Mouse (Mus musculus): Measurements from ENCODE around the gene Mnt.
A peak's percentile ranks its signal among the peaks of the same experiment; 100 is the strongest.

Gene Mnt

DNA sequence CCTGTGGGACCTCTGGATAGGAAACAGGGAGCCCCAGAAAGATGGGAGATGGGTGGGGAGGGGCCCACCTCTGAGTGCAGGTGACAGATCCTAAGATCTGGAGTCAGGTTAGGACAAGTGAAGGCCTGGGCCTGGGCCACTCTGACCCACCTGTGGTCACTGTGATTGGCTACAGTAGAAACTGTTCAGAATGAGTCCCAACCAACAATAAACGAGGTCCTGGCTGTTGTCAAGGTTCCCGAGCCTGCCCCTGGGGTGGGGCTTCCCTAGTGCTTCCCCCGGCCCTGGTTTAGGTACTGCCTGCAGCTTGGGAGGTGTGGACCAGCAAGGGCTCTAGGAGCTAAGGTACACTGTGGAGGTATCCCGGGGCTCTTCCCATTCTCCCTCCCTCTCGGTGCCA, 13.0 kb downstream of the Mnt start:
- no peak for DNase-seq (ENCODE audit: inconsistent age in 2 of 2, low spot score in 1 of 2)

DNA sequence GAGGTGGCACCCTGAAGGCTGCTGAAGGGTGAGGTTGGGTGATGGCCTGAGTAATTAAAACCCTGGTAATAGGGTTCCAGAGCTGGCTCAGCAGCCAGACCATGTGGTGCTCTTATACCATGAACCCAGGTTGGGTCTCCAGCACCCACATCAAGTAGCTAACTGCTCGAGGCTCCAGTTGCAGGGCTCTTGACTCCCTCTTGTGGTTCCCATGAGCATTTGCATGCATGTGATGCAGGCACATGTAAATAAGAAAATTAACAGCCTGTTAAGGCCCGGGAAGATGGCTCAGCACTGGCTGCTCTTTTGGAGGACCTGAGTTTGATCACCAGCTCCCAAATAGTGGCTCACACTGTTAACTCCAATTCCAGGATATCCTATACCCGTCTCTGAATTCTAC, 15.1 kb downstream of the Mnt start:
- no peak for DNase-seq (ENCODE audit: inconsistent age in 2 of 2, low spot score in 1 of 2)

DNA sequence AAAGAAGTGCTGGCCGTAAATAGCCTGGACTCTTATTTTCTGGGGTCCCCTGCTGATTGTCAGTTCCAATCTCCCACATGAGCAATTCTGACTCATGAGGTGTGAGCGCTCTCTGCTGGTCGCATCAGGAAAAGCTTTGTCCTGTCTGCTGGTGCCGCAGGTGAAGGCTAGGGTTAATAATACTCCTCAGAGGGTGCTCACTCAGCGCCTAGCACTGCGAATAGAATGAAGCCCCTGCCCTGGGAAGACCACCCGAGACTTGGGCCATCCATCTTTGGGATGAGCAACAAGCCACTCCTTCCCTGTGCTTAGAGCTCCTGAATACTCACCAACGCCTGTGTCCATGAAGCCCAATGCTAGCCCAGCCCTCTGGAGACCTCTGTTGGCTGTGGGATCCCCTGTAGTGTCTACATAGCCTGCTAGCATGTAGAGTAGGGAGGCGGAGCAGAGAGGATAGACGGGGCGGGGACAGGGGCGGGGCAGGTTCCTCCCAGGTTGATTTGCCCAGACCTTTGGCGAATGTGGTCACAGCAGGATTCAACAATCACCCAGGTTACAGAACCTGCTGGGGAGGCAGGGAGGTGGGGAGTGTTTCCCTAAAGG, 17.3 kb downstream of the Mnt start:
- DNase-seq (ENCODE audit: inconsistent age in 2 of 2, low spot score in 1 of 2): peak; percentile 77 to 92

DNA sequence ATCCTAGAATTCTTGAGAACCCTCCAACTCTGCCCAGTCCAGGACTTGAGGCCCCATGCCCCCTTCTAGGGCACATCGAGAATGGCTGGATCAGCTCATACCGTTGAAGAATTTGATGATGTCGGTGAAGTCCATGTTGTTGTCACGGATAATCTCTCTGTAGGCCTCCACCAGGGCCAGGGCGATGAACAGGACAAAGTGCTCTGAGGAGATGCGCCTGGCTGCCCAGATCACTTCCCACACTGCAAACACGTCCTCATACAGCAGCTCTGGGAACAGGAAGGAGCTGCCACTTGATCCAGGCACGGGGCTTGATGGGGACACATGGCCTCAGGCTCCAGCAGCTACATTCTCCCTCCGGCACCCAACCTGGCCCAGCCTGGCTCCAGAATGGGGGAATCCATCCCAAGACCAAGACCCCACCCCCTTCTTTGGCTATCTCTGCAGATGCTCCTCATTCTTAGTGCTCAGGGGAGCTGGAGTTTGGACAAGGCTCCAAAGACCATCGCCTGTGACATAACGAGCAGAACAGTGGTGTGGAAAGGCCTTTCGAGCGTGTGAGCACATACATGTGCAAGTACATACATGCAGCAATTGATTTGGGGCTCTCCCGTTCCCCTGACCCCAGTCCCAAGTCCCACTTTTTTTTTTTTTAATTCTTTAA, 20.4 kb downstream of the Mnt start:
- no peak for DNase-seq (ENCODE audit: inconsistent age in 2 of 2, low spot score in 1 of 2)

DNA sequence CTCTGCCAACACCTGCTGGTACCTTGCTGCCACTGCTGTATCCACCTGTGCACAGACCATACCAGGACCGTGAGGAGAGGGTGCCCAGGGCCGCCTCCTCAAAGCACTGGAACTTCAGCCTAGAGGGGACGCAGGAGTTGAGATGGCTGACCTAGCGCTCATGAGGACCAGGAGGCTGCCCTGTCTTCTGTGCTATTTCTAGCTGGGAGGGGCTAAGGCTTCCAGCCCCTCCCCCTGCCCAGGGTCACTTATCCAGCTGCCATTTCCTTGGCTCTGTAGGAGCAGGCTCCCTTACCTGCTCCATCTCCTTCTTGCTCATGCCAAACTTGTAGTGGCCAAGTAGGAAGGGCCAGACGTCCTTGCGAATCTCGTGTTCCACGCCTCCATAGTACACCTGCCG, 27.0 kb downstream of the Mnt start:
- no peak for DNase-seq (ENCODE audit: inconsistent age in 2 of 2, low spot score in 1 of 2)

DNA sequence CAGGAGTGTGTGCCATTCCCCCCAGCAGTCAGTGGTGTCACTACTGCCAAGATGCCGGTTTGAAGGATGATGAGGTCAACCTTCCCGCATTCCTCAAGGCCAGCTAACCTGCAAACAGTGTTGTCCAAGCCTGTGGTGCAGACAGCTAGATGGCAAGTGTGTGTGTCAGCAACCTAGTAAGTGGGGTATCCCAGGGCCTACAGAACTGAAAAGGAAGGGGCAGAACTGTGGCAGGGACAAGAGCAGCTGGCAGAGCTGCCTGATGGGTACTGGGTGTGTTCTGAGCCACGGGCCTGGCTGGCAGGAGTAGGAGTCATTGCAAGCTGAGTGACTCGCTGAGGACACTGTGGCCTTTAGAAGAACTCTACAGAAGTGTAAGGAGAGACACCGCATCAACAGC, 31.4 kb downstream of the Mnt start:
- peak; percentile 47 to 69 for DNase-seq (ENCODE audit: inconsistent age in 2 of 2, low spot score in 1 of 2)

DNA sequence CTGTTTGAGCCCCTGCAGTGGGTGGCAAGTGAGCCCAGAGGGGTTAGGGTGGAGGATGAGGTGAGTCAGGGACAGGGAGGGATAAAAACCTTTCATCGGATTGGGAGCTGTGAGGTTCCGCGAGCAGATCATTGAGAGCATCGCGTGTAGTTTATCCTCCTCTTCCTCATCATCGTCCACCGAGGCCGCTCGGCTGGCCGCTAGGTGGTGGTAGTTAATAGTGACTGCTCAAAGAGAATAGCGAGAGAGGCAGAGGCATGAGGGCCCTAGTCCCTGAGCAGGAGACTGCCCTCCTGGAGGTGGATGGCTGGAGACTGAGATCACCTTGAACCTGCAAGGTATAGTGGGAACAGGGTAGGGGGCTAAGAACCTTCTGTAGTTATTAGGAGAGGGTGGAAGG, 32.8 kb downstream of the Mnt start:
- no peak for DNase-seq (ENCODE audit: inconsistent age in 2 of 2, low spot score in 1 of 2)

DNA sequence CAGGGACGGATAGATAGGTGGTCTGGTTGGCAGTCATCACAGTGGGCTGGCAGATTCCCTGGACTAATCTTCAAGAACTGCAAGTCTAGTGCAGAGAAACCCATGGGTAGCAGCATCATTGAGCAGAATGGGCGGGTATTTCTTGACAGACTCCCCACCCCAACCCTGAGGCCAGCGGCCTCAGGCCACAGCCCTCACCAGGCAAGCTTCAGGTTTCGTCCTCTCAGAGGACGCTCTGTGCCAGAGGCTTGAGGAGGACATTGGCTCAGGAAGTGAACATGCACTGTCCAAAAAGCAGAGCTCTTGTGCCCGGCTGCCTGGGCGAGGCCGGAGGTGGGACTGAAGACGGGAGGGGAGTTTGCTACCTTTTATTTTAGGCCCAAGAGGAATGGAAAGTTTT, 33.7 kb downstream of the Mnt start:
- DNase-seq (ENCODE audit: inconsistent age in 2 of 2, low spot score in 1 of 2): no peak

DNA sequence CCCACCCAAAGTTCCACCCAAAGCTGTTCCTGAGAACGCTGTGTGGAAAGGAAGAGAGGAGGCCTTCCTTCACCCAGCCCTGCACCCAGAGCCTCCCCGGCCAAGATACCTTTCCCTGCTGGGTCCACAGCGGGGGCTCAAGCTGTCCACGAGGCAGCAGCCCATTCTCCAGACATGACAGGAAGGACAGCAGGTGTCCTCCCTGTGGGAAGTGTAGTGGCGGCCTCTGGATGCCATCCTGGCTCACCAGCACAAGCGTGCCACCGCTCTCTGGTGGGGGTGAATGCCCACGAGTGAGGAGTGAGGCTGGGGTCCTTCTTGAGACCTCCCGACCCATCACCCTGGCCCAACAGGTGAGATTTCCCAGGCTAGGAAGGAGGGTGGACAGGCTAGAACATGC, 34.5 kb downstream of the Mnt start:
- DNase-seq (ENCODE audit: inconsistent age in 2 of 2, low spot score in 1 of 2): no peak

DNA sequence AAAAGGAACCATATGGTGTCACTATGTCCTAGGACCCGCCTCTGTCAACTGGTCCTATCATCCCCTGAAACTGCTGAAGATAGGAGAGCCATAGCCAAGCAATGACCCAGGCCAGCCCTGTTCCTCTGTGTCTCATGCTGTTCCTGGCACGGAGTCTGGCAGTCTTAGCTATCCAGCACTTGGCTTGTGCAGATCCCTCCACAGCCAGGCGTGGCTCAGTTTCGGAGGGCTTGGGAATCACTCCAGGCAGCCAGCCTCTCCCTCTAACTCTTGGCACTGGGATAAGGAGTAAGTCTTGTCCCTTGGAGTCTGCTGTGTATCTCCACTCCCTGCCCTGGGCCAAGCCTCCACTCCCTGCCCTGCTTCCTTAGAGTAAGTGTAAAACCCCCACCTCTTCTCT, 35.9 kb downstream of the Mnt start:
- peak in 1 of 2 experiments; percentile 70 for DNase-seq (ENCODE audit: inconsistent age in 2 of 2, low spot score in 1 of 2)

DNA sequence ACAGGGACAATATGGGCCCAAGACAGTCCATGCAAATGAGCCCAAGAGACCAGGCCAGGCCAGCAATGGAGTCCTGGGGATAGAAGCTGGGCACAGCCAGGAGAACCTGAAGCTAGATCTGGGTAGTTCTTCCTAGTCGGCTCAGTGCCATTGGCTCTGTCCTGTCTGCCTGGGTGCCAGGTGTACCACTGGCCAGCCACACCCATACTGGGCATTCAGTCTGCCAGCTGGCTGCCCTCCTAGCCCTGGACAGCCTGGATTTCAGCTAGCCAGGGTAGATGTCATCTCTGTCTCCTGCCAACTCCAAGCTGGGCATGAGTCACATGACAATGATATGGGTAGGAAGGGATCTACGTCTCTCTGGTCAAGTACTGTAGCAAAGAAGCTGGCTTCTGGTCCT, 36.5 kb downstream of the Mnt start:
- DNase-seq (ENCODE audit: inconsistent age in 2 of 2, low spot score in 1 of 2): peak; percentile 67 to 87

DNA sequence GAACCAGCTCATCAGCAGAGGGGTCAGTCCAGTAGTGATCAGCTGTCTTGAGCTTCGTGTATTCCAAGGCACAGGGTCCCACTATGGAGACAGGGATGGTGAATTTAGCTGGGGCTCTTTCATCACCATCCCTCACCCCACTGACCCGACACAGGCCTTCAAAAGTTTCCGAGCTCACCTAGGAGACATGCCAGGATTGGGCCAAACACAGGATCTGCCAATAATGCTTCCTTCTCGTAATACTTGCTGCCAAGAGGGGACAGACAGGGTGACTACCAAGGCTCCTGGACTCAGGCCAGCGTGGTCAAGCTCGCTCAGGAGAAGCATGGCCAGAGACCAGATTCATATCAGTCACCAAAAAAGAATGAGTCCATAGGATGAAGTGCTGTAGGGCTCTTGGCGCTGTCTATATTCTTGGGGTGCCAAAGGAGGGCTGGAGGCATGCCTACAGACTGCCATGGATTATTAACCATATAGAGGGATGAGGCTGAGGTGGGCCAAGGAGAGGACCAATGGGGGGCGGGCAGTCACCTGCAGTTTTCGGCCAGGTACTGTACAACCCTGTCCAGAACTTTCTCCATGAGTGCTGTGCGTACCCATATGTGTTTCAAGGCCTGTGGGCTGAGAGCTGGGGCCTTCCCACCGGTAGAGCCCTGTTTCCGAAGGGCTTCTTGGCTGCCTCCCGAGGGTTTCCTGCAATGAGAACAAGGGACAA, 37.5 kb downstream of the Mnt start:
- DNase-seq (ENCODE audit: inconsistent age in 2 of 2, low spot score in 1 of 2): peak in 1 of 2 experiments; percentile 67

DNA sequence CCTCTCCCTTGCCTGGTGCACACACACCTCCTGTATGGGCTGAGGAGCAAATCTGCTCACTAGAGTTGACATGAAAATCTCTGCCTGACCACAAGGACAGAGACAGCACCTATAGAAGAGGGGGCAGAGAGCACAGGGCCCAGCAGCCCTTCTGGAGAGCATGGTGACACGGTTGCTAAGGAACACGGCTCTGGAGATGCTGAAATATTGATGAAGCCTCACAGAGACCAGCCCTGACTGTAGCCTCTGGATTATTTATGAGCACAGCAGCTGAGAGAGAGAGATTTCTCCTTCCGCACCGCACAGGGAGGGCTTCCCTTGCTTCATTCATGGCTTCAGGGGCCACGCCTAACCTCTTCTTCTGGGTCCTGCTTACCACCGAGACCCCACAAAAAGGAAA, 38.9 kb downstream of the Mnt start:
- DNase-seq (ENCODE audit: inconsistent age in 2 of 2, low spot score in 1 of 2): peak in 1 of 2 experiments; percentile 23

DNA sequence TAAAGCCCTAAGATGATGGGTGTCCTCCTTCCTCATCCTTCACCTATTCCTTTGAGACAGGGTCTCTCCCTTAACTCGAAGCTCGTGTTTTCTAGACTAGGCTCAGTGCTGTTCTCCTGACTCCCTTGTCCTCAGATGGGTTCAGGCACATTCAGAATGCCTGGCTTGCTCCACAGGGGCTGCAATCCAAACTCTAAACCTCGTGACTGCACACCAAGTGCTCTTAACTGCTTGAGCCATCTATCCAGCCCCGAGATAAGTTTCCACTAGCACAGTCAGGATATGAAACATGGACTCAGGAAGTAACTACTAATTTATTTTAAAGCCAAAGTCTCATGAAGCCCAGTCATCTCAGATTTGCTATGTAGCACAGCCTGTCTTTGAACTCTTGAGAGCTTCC, 39.8 kb downstream of the Mnt start:
- peak in 1 of 2 experiments; percentile 34 for DNase-seq (ENCODE audit: inconsistent age in 2 of 2, low spot score in 1 of 2)

DNA sequence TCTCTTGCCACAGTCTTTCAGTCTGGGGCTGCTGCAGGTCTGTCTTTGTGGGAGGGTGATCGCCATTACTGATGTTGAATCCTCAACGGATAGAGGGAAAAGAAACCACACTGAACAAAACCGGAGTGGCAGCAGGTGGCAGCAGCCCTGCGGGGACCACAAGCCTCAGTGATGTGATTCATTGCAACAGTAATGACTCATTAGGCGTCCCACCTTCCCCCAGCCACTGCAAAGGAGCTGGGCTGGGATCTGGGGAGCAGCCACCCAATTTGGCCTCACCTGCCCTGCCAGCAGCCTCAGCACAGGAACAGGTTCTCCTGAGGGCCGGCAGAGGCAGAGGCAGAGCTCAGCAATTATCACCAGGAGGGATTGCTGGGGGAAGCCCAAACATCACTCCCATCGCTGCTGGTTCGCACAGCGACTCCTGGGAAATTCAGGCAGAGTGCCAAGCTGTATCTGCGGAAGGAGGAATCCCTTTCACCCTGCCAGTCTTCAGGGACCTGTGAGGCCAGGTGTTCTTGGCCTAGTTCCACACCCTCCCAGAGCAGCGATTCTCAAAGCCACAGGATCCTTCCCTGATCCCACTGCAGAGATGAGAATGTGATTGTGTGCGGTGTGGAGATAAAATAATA, 40.4 kb downstream of the Mnt start:
- DNase-seq (ENCODE audit: inconsistent age in 2 of 2, low spot score in 1 of 2): peak; percentile 60 to 75

DNA sequence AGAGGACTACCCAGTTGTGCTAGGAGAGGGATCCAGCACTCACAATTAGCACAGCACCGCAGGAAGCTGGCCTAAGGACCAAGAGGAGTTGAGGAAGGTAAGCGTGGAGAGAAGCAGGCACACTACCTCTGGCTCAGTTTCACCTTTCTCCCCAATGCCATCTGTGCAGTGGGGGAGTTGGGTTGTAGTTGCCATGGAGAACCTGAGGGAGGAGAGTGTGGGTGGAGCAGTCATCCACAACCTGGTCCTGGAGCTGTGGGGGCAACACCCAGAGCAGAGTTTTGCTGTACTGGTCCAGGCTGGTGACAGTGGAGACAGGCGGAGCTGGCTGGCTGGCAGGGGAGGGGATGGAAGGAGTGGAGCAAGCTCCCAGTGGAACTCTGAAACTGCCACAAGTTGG, 43.9 kb downstream of the Mnt start:
- no peak for DNase-seq (ENCODE audit: inconsistent age in 2 of 2, low spot score in 1 of 2)

DNA sequence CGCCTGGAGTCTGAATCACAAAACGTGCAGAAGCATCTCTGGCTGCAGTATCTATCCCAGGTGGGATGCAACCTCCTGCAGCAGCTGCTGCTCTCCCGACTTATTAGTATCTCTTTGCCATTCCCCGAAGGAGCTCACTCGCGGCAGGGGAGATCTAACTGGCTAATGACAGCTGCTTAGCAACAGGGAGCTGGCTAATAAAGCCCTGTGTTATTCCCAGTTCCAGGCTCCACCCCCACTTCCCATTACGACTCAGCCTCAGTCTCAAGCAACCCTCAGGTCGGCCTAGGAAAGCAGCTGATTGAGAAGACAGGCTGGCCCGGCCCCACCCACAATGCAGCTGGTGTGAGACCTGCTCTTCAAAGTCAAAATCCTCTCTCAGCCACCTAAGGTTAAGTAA, 46.1 kb downstream of the Mnt start:
- peak in 1 of 2 experiments; percentile 62 for DNase-seq (ENCODE audit: inconsistent age in 2 of 2, low spot score in 1 of 2)

DNA sequence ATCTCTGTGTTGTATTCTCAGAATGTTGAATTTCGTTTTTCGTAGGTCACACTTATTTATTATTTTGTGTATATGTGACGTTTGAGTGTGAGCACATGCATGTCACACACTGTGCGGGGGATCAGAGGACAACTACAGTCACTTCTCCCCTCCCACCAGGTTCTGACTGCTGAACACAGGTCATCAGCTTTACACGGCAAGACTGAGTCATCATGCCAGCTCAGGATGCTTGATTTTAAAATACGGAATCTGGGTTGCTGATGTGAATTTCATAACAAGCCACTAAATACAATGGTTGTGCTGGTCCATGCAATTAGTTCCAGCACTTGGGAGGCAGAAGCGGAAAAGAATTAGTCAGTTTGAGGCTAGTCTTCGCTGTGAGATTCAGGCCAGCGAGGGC, 50.3 kb downstream of the Mnt start:
- peak in 1 of 2 experiments; percentile 39 for DNase-seq (ENCODE audit: inconsistent age in 2 of 2, low spot score in 1 of 2)

DNA sequence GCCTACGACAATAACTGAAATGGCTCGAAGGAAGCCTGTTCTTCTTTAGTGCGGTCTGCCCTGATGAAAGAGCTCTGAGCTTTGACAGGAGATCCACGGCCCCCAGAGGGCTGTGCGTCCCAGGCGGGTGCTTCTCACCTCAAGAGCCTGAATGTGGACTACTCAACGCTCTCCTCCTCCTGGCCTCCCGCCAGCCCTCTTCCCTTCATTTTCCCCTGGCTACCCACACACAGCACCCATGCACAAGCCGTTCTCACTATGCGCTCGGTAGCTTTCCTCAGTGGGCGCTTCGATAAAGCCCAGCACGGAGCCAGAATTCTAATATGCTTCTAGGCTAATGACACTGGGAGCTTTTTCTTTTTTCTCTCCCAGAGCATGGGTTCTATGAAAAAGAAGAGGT, 51.3 kb downstream of the Mnt start:
- no peak for DNase-seq (ENCODE audit: inconsistent age in 2 of 2, low spot score in 1 of 2)

DNA sequence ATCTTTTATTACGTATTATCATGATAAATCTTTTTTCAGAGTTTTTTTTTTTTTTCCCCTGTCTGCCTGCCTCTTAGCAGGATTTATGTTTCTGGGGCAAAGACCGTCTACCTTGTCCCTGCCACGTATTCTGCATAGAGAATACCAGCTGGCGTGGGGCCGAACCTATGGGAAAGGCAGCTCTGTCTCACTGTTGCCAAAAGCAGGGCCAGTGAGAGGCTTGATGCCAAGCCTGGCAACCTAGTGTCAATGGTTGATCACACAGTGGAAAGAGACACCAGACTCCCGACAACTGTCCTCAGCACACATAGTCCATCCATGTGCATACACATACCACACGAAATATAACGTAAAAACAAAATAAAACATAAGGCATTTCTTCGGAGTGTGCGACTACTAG, 52.4 kb downstream of the Mnt start:
- peak in 1 of 2 experiments; percentile 51 for DNase-seq (ENCODE audit: inconsistent age in 2 of 2, low spot score in 1 of 2)

DNA sequence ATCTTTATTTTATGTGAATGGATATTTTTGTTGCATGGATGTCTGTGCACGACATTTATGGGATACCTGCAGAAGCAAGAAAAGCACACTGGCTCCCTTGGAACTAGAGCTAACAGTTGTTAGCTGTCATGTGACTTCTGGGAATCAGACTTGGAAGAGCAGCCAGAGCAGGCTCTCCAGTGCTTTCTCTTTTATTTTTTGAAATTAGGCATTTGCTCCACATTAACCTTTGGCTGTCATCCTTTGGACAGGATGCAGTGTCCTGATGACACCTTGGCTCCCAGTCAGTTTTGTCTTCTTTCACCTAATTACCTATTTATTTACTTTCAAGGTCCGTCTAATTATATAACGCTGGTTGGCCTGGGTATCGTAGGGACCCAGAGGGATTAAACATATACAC, 63.9 kb downstream of the Mnt start:
- peak in 1 of 2 experiments; percentile 31 for DNase-seq (ENCODE audit: inconsistent age in 2 of 2, low spot score in 1 of 2)

Measured in adrenal gland, adult (tissue).